Mouse (Mus musculus) spleen, postnatal 36 days (tissue): Measurements from ENCODE around the gene Cyp3a57.
"Not testable (repeated sequence)": the region's sequence is repeated elsewhere in the genome, so short reads cannot be mapped to it uniquely, and the experiment has no call there.

Experiments
- DNase-seq, 2 experiments: peaks; one replicate each; pipeline ENCODE4 v3.0.0; 2022; ENCODE audit warnings: low spot score in 2 of 2, mixed read lengths in 1 of 2

The Cyp3a57 gene

DNA sequence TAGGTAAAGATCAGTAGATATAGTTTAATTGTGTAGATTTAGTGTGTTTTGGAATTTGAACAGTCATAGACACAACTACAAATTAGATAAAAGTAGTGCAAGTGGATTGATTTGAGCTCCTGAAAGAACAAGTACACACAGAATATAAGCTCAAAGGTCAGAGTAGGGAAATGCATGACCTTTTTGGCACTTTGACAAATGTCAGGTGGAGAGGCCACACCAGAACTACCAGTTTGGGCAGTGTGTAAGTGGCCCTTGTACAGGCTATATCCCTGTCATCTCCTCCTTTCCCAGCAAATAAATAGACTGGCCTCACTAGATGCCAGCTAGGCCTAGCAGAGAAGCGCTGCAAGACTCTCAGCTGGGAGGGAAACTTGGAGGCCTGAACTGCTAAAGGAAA, at the start of gene Cyp3a57:
Cyp3a57 (plus strand) TSS at position 339 of the 400 bp plus-strand sequence.
- DNase-seq = no peak

DNA sequence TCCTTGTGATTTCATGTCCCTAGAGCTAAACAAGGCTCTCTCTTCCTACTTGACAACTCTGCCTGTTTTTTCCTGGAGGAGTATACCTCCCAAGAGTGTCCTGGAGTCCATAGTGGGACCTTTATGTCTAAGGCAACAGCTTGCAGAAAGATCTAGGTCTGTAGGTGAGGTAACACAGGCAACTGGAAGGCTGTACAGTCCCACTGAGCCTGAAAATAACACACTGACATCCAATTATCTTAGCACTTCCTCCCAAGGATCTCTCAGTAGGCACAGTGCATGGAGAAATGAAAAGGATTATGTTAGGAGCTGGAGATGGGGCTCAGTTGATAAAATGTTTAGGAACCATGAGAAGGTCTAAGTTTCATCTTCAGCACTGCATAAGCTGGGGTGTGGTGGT, 44.6 kb upstream of the Cyp3a57 start:
- DNase-seq = no peak

DNA sequence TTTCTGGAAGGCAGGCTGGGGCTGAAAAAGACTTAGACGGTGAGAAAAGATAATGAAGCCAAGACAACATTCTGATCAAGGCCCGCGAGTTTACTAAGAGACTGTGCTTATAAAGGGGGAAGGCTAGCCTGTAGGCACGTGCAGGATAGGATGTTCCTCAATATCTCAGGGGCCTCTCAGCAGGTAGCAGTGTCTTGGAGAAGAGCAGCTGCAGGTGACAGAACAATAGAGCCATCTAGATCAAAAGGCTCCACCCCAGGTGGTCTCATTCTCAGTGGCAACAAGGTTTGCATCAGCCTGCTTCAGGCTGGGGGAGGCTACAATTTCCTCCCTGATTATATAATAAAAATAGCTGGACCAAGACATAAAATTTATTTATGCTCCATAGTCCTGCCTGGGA, 43.3 kb upstream of the Cyp3a57 start:
- DNase-seq = not testable (repeated sequence)

DNA sequence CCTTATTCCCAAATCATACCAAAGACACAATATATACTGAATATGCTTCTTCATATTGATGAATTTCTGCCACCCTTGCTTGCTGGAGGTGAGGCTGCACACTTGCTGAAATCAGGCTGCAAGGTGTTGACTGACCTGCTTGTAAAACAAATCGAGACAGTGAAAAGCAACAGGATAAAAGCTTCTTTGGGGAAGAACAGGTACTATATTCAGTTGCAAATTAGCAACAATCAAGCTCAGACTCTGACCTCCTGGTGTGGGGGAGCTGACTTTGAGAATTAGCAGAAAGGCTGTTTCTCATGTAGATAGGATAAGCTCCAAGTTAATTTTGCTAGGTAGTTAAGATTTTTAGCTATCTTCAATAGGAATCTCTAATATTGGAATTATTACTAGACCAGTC, 42.7 kb upstream of the Cyp3a57 start:
- no peak for DNase-seq

- DNase-seq = not testable (repeated sequence)
Measured at GRCm38 (mm10) chr5:145306953-145307352, 38.1 kb upstream of the Cyp3a57 start.

DNA sequence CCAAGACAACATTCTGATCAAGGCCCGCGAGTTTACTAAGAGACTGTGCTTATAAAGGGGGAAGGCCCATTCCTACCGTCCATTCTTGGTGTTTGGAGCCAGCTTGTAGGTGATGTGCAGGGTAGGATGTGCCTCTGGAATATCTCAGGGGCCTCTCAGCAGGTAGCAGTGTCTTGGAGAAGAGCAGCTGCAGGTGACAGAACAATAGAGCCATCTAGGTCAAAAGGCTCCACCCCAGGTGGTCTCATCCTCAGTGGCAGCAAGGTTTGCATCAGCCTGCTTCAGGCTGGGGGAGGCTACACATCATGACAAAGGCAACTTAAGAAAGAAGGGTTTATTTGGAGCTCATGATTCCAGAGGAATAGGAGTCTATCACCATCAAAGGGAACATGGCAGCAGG, 37.3 kb upstream of the Cyp3a57 start:
- DNase-seq = not testable (repeated sequence)

- DNase-seq = no peak
Measured at GRCm38 (mm10) chr5:145313845-145314244, 31.2 kb upstream of the Cyp3a57 start.

DNA sequence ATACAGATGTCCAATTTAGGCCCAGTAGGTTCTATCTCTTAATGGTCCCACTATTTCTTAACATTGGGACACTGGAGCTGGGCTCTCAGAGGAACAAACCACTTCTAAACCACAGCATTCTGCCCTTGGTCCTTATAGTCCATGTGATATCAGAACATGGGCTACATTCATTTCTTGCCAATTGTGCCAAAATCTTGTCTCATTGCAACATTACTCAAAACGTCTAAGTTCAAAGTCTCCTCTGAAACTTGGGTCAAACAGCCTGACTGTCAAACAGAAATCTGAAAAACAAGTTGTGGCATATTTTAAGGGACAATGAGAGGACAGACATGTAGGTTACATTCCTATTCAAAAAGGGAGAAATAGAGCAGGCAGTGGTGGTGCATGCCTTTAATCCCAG, 27.9 kb upstream of the Cyp3a57 start:
- no peak for DNase-seq

- not testable (repeated sequence) for DNase-seq
Measured at GRCm38 (mm10) chr5:145338756-145339155, 6.3 kb upstream of the Cyp3a57 start.

GRCm38 (mm10) chr5:145349697-145350096, 4.6 kb downstream of the Cyp3a57 start:
- DNase-seq = no peak

DNA sequence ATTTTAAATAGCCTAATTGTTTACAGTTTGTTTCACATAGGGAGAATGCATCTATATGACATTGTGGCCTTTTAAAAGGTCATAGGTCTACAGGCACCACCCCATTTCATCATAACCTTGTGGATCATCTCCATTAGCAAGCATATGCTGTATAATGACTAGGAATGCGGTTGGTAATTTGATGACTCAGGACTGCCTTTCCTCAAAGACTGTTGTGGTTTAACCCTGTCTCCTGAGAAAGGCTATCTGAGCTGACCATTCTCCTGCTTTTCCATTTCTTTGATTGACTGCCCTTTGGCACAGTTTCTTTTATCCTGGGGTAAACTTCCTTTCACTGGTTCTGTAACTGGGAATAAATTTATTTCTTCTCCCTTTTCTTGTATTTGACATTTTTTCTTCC, 8.0 kb downstream of the Cyp3a57 start:
- DNase-seq = no peak

DNA sequence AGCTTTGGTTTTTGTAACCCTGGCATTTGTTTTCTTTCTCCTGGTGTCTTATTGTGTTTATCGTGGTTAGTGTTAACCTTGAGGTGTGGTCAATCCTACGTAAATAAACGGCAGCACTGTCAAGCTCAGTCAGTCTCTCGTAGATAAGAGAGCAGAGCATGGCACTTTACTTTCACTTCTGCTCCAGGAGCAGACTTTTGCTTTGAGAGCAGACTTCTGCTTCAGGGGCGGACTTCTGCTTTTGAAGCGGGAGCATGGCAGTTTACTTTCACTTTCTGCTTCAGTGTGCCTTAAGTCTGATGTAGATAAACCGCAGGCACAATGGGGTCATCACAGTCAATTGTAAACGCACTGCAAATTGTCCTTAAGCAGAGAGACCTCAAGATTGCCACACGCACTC, 70.3 kb downstream of the Cyp3a57 start:
- not testable (repeated sequence) for DNase-seq

- no peak for DNase-seq
Measured at GRCm38 (mm10) chr5:145422287-145422686, 77.2 kb downstream of the Cyp3a57 start.

- no peak for DNase-seq
Measured at GRCm38 (mm10) chr5:145431004-145431403, 85.9 kb downstream of the Cyp3a57 start.

GRCm38 (mm10) chr5:145433688-145434087, 88.6 kb downstream of the Cyp3a57 start:
- DNase-seq = no peak
